Mouse (Mus musculus) lung, postnatal 14 days (tissue): ENCODE data around the gene Gys1.
"Not testable (repeated sequence)": the region's sequence is repeated elsewhere in the genome, so short reads cannot be mapped to it uniquely, and the experiment has no call there.

Source experiments
- DNase-seq: peaks from one replicate; pipeline ENCODE4 v3.0.0; 2021

Gene Gys1

GRCm38 (mm10) chr7:45458748-45459563 lies 24.3 kb downstream of the Gys1 start:
- DNase-seq = peak; percentile 88

- DNase-seq = peak; percentile 97
Observed at GRCm38 (mm10) chr7:45459564-45460140, 25.0 kb downstream of the Gys1 start, which contains the start of gene Ftl1. Ftl1 (minus strand) TSS chr7:45459884.

- no peak for DNase-seq
Observed at GRCm38 (mm10) chr7:45460377-45460776, 25.7 kb downstream of the Gys1 start.

GRCm38 (mm10) chr7:45460860-45461314 lies 26.2 kb downstream of the Gys1 start:
- DNase-seq = peak; percentile 72

GRCm38 (mm10) chr7:45461326-45461725 lies 26.7 kb downstream of the Gys1 start:
- DNase-seq = no peak

- DNase-seq = no peak
Observed at GRCm38 (mm10) chr7:45461781-45462180, 27.1 kb downstream of the Gys1 start.

- DNase-seq = no peak
Observed at GRCm38 (mm10) chr7:45462325-45462724, 27.7 kb downstream of the Gys1 start.

GRCm38 (mm10) chr7:45462868-45463267 lies 28.2 kb downstream of the Gys1 start:
- DNase-seq = not testable (repeated sequence)

- DNase-seq = no peak
Observed at GRCm38 (mm10) chr7:45463987-45464778, 29.5 kb downstream of the Gys1 start.

- no peak for DNase-seq
Observed at GRCm38 (mm10) chr7:45465112-45465511, 30.5 kb downstream of the Gys1 start.

- no peak for DNase-seq
Observed at GRCm38 (mm10) chr7:45465549-45465948, 30.9 kb downstream of the Gys1 start.

GRCm38 (mm10) chr7:45466283-45467089 lies 31.8 kb downstream of the Gys1 start, which contains the start of gene Bax:
Bax (minus strand) TSS chr7:45466898.
- DNase-seq = peak; percentile 96

GRCm38 (mm10) chr7:45467090-45467670 lies 32.5 kb downstream of the Gys1 start:
- peak; percentile 43 for DNase-seq

- peak; percentile 86 for DNase-seq
Observed at GRCm38 (mm10) chr7:45470869-45471268, 36.2 kb downstream of the Gys1 start.

- DNase-seq = peak; percentile 32
Observed at GRCm38 (mm10) chr7:45475291-45475969, 40.8 kb downstream of the Gys1 start.

- no peak for DNase-seq
Observed at GRCm38 (mm10) chr7:45476453-45476852, 41.8 kb downstream of the Gys1 start.

GRCm38 (mm10) chr7:45477003-45477402 lies 42.4 kb downstream of the Gys1 start:
- peak; percentile 75 for DNase-seq

- DNase-seq = no peak
Observed at GRCm38 (mm10) chr7:45478774-45479173, 44.1 kb downstream of the Gys1 start.

GRCm38 (mm10) chr7:45480310-45480709 lies 45.7 kb downstream of the Gys1 start:
- DNase-seq = not testable (repeated sequence)

GRCm38 (mm10) chr7:45481374-45481927 lies 46.8 kb downstream of the Gys1 start, which contains the start of gene Tulp2:
Tulp2 (plus strand) TSS chr7:45481877.
- DNase-seq = peak; percentile 69

- no peak for DNase-seq
Observed at GRCm38 (mm10) chr7:45482166-45482565, 47.5 kb downstream of the Gys1 start.
